Mouse (Mus musculus) spleen, embryonic (tissue): ENCODE data around the gene Ptprm.

Experiments
- CTCF ChIA-PET: fragments of 350-600 bp; sonication (Branson Sonifier 250); formaldehyde crosslinking; loops from one replicate; lab custom pipeline; 2022; lab: Charles Lee

The Ptprm gene

DNA sequence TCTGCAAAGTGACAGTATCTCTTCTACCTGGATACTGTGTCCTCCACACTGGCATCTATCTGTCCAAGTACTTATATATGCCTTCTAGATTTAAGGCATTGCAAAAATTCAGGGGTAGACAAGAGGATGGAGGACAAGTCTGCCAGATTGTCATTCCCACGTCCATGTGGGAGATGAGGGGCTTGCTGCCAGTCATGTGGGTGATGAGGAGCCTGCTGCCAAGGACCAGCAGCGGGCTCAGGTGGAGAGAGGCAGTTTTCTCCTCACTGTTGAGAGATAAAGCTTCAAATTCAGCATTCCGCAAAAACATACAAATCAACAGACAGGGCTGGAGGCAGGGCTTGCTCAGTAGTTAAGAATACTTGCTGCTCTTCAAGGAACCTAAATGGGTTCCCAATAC lies 66.8 kb downstream of the Ptprm start:
- CTCF ChIA-PET: no interaction called here

- CTCF ChIA-PET: no interaction called here
Measured at GRCm38 (mm10) chr17:67281640-67282170, 72.6 kb downstream of the Ptprm start.

- CTCF ChIA-PET: no interaction called here
Measured at GRCm38 (mm10) chr17:67277124-67277910, 76.9 kb downstream of the Ptprm start.

- CTCF ChIA-PET: no interaction called here
Measured at GRCm38 (mm10) chr17:67274531-67275094, 79.6 kb downstream of the Ptprm start.

DNA sequence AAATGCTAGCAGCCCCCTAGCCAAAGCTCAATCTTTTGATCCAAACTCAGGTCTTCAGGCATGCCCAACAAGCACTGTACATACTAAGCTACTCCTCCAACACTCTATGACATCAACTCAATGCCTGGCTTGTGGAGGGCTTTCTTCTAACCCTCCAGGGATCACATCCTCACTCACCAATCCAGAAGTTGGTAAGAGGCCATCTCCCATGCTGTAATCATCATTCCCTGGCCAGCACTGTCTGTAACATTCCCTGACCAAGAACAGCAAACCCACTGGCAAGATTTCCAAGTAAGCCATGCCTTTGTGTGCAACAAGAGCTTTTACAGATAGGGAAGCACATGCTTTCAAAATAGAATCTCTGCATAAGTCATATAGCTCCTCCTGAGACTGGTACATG lies 81.3 kb downstream of the Ptprm start:
- CTCF ChIA-PET: no interaction called here

DNA sequence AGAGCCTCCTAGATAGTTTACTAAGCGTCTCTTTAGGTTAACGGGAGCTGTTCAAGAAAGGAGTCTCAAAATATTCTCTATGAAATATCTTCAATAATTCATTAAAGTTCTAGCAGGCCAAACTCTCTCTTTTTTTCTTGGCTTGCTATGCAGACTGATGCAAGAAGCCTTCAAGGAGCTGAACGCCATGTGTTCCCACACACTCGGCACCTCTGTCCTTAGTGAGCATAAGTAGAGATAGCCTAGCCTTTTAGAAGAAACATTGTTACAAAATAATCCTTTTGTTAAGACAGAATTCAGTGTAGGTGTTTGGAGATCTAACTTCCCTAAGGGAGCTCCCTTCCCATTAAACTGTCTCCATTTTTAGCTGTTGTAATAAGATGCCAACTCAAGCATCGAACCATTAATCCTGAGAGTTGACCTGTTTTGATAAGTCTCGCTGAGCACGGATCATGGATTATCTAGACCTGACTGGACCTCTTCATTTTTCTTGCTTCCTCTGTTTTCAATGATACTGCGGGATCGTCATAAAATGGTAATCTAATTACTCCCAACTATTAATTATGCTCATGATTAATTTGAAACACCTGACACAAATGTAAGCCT lies 85.7 kb downstream of the Ptprm start:
- CTCF ChIA-PET: no interaction called here

- CTCF ChIA-PET: no interaction called here
Measured at GRCm38 (mm10) chr17:67266270-67266669, 88.0 kb downstream of the Ptprm start.

DNA sequence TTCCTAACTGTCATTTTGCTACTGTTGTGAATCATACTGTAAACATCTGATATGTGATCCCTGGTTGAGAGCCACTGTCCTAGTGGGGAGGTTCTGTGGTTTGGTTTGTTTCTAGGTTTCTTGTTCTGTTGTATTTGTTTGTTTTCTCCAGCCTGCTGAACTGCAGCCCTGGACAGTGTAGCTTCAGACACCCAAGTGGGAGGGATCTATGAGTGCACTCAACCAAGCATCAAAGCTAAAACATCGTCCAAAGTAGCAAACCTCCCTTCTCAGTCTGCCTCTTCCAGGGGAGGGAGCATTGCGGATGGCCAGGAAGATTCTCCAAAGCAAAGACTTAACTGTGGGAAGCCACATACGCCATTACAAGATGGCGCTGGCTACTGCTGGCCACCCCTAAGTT lies 88.7 kb downstream of the Ptprm start:
- CTCF ChIA-PET: no interaction called here

DNA sequence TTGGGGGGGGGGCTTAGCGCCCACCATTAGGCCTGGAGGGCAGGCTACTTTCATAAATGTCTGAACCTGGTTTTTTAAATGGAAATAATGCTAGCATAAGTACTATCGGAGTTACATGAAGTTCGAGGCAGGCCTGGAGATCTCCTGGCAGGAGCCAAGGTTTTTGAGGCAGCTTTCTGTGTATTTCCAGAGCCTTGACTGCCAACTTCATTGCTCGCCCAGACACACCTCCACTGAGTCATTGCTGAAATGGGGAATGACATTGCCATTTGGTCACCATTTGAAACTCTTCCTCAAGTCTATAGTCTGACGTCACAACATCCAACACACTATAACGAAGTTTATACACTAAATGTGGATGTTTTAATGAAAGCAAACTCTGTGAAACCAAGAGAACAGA lies 89.5 kb downstream of the Ptprm start:
- CTCF ChIA-PET: no interaction called here

- CTCF ChIA-PET: no interaction called here
Measured at GRCm38 (mm10) chr17:67263024-67263423, 91.2 kb downstream of the Ptprm start.

- CTCF ChIA-PET: no interaction called here
Measured at GRCm38 (mm10) chr17:67260016-67260415, 94.2 kb downstream of the Ptprm start.

- CTCF ChIA-PET: no interaction called here
Measured at GRCm38 (mm10) chr17:67257780-67258179, 96.5 kb downstream of the Ptprm start.

GRCm38 (mm10) chr17:67256171-67256570 lies 98.1 kb downstream of the Ptprm start:
- CTCF ChIA-PET: no interaction called here

- CTCF ChIA-PET: no interaction called here
Measured at GRCm38 (mm10) chr17:67253445-67253844, 100.8 kb downstream of the Ptprm start.

GRCm38 (mm10) chr17:67252992-67253391 lies 101.3 kb downstream of the Ptprm start:
- CTCF ChIA-PET: no interaction called here

GRCm38 (mm10) chr17:67245273-67245875 lies 108.9 kb downstream of the Ptprm start:
- CTCF ChIA-PET: no interaction called here

- CTCF ChIA-PET: no interaction called here
Measured at GRCm38 (mm10) chr17:67242774-67243495, 111.3 kb downstream of the Ptprm start.

DNA sequence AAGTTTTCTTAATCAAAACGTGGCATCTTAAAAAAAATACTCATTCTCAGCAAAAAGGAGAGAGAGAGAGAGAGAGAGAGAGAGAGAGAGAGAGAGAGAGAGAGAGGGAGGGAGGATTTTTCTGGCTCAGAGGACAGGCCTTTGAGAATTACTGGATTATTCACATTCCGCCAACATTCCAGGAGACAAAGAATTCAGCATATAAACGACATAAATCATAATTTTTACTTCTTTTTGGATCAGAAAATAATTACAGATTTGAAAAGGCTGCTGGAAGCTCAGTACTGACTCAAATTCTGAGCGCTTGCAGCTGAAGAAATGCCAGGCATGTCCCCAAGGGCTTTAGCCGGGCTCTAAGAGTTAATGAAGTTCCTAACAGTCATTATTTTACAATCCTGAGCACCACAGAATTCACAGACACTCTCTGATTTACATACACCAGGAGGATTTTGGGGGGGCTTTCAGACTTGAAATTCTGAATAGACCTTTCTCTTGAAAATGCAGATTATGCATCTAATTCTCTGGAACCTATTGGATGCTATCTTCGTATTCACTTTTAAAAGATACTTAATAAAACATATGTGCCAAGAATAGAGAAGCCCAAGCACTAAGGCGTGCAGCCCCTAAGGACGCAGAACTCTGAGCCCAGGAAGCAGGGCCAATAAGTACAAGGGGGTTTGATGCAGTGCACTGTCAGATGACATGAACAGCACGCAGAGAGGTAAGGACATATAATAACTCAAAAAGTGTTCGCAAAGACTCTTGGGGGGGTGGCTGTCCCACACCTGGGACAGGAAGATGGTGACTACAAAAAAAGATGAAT lies 112.1 kb downstream of the Ptprm start:
- CTCF ChIA-PET: interaction anchor here (0.7 kb wide), 1 partner anchor 1633 kb away, joined by 4 read pairs; no protein-coding TSS in a partner anchor

GRCm38 (mm10) chr17:67238866-67239265 lies 115.4 kb downstream of the Ptprm start:
- CTCF ChIA-PET: no interaction called here

DNA sequence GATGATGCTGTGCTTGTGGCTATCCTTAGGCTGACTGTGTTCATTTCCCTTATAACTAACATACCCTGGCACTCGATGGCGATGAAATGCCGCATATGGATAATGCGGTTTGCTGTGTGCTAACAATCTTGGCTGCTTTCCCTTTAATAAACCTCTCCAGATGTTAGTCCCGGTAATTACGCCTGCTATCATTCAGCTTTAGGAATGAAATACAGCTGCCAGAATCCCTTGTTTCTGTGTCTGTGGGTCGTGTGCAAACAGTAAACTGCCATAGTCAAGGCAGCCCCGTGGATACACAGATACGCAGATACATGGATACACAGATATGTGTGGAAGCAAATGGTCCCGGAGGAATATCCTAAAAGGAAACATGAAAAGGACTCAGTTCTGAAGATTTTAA lies 116.8 kb downstream of the Ptprm start:
- CTCF ChIA-PET: no interaction called here

- CTCF ChIA-PET: no interaction called here
Measured at GRCm38 (mm10) chr17:67233063-67233462, 121.2 kb downstream of the Ptprm start.
